Mouse (Mus musculus) MEL (cell line): ENCODE data around the gene Mxra7. TPM values are rescaled to one million over a fixed set of nuclear protein-coding genes. Genes with fewer than 3 reads are reported as not detected.

Experiments used
- DNase-seq: peaks from one replicate; pipeline ENCODE4 v3.0.0; 2011; ENCODE audit warnings: low read depth, low spot score
- H3K27ac ChIP-seq: 2 replicates; pipeline ENCODE4 v1.5.1; 2012; ENCODE audit warnings: low read depth, mild to moderate bottlenecking, control low read depth, low read length, moderate library complexity; ENCODE audit not compliant: control insufficient read depth
- H3K27me3 ChIP-seq, 2 experiments: fragments of 150-350 bp in 1 of 2; sonication (generic) in 1 of 2; 2 replicates each; pipeline ENCODE4 v1.6.1; 2012; ENCODE audit warnings: low read length in 2 of 2, mild to moderate bottlenecking in 2 of 2, improper control_type of control experiment in 1 of 2, moderate library complexity in 1 of 2; ENCODE audit not compliant: insufficient read depth in 2 of 2, control insufficient read depth in 1 of 2
- H3K36me3 ChIP-seq, 2 experiments: 2 replicates each; pipeline ENCODE4 v1.6.1; 2012 to 2014; ENCODE audit warnings: low read length in 2 of 2, improper control_type of control experiment in 1 of 2, inconsistent platforms in 1 of 2, mild to moderate bottlenecking in 1 of 2; ENCODE audit not compliant: insufficient read depth in 2 of 2, control insufficient read depth in 1 of 2
- H3K4me1 ChIP-seq, 2 experiments: fragments of 150-350 bp in 1 of 2; sonication (generic) in 1 of 2; 2 replicates each; pipeline ENCODE4 v1.6.1; 2012; ENCODE audit warnings: low read length in 2 of 2, improper control_type of control experiment in 1 of 2, mild to moderate bottlenecking in 1 of 2; ENCODE audit not compliant: insufficient read depth in 2 of 2, control insufficient read depth in 1 of 2
- H3K4me3 ChIP-seq, 2 experiments: fragments of 150-350 bp in 1 of 2; sonication (generic) in 1 of 2; 2 replicates each; pipeline ENCODE4 v1.5.1; 2012; ENCODE audit warnings: low read depth in 2 of 2, low read length in 2 of 2, mild to moderate bottlenecking in 2 of 2, moderate library complexity in 2 of 2, control low read depth in 1 of 2, improper control_type of control experiment in 1 of 2; ENCODE audit not compliant: control insufficient read depth in 1 of 2, insufficient read depth in 1 of 2
- H3K79me2 ChIP-seq: 2 replicates; pipeline ENCODE4 v1.6.1; 2012; ENCODE audit warnings: mild to moderate bottlenecking, low read length, moderate library complexity; ENCODE audit not compliant: control insufficient read depth, poor library complexity, insufficient read depth
- H3K9ac ChIP-seq: 2 replicates; pipeline ENCODE4 v1.6.1; 2012; ENCODE audit warnings: low read depth, mild to moderate bottlenecking, control low read depth, low read length, moderate library complexity; ENCODE audit not compliant: control insufficient read depth, poor library complexity, severe bottlenecking
- H3K9me3 ChIP-seq: fragments of 150-350 bp; sonication (generic); replicated peaks from 2 replicates; pipeline ENCODE4 v1.6.1; 2012; ENCODE audit warnings: mild to moderate bottlenecking, low read length, improper control_type of control experiment, moderate library complexity; ENCODE audit not compliant: insufficient read depth
- BHLHE40 ChIP-seq: IDR thresholded peaks from 2 replicates; pipeline ENCODE4 v1.6.1; 2012; ENCODE audit warnings: low read depth, mild to moderate bottlenecking, inconsistent platforms, low read length, improper control_type of control experiment, borderline replicate concordance
- CHD1 ChIP-seq: IDR thresholded peaks from 2 replicates; pipeline ENCODE4 v1.6.1; 2012; ENCODE audit warnings: low read depth, mild to moderate bottlenecking, inconsistent platforms, low read length, improper control_type of control experiment
- CHD2 ChIP-seq: IDR thresholded peaks from 2 replicates; pipeline ENCODE4 v1.6.1; 2011; ENCODE audit warnings: low read length, improper control_type of control experiment
- CTCF ChIP-seq, 3 experiments: IDR thresholded peaks in 2 of 3; conservative IDR thresholded peaks in 1 of 3; 2 replicates each; pipeline ENCODE4 v1.5.1; 2011 to 2012; ENCODE audit warnings: low read length in 3 of 3, low read depth in 2 of 3, mild to moderate bottlenecking in 2 of 3, improper control_type of control experiment in 1 of 3, inconsistent platforms in 1 of 3, mixed read lengths in 1 of 3, moderate library complexity in 1 of 3; ENCODE audit not compliant: control insufficient read depth in 1 of 3, insufficient read depth in 1 of 3, poor library complexity in 1 of 3, severe bottlenecking in 1 of 3
- E2F4 ChIP-seq: IDR thresholded peaks from 2 replicates; pipeline ENCODE4 v1.6.1; 2011; ENCODE audit warnings: low read depth, low read length, improper control_type of control experiment, borderline replicate concordance
- EP300 ChIP-seq, 2 experiments: IDR thresholded peaks; 2 replicates each; pipeline ENCODE4 v1.6.1; 2011; ENCODE audit warnings: improper control_type of control experiment in 2 of 2, low read length in 2 of 2, low read depth in 1 of 2, mild to moderate bottlenecking in 1 of 2
- ETS1 ChIP-seq: IDR thresholded peaks from 2 replicates; pipeline ENCODE4 v1.6.1; 2012; ENCODE audit warnings: low read depth, mild to moderate bottlenecking, inconsistent platforms, low read length, improper control_type of control experiment, moderate library complexity
- GABPA ChIP-seq: IDR thresholded peaks from 2 replicates; pipeline ENCODE4 v1.6.1; 2012; ENCODE audit warnings: low read depth, mild to moderate bottlenecking, inconsistent platforms, low read length, improper control_type of control experiment, moderate library complexity
- HCFC1 ChIP-seq: IDR thresholded peaks from 2 replicates; pipeline ENCODE4 v1.6.1; 2012; ENCODE audit warnings: low read depth, mild to moderate bottlenecking, inconsistent platforms, low read length, improper control_type of control experiment, moderate library complexity
- JUND ChIP-seq: IDR thresholded peaks from 2 replicates; pipeline ENCODE4 v1.6.1; 2011; ENCODE audit warnings: low read depth, mild to moderate bottlenecking, improper control_type of control experiment, low read length
- KAT2A ChIP-seq: conservative IDR thresholded peaks from 2 replicates; pipeline ENCODE4 v1.6.1; 2012; ENCODE audit warnings: low read depth, low read length, improper control_type of control experiment, inconsistent platforms
- MAFK ChIP-seq: IDR thresholded peaks from 2 replicates; pipeline ENCODE4 v1.6.1; 2011; ENCODE audit warnings: low read depth, mild to moderate bottlenecking, low read length, improper control_type of control experiment, borderline replicate concordance
- MAZ ChIP-seq: IDR thresholded peaks from 2 replicates; pipeline ENCODE4 v1.6.1; 2012; ENCODE audit warnings: low read depth, mild to moderate bottlenecking, inconsistent platforms, low read length, improper control_type of control experiment
- MXI1 ChIP-seq: IDR thresholded peaks from 2 replicates; pipeline ENCODE4 v1.6.1; 2011; ENCODE audit warnings: mild to moderate bottlenecking, low read depth, low read length, improper control_type of control experiment
- MYC ChIP-seq: IDR thresholded peaks from 2 replicates; pipeline ENCODE4 v1.6.1; 2011; ENCODE audit warnings: low read depth, mild to moderate bottlenecking, low read length, improper control_type of control experiment, moderate library complexity
- NRF1 ChIP-seq: IDR thresholded peaks from 2 replicates; pipeline ENCODE4 v1.6.1; 2014; ENCODE audit warnings: low read depth, mild to moderate bottlenecking, inconsistent platforms, low read length, improper control_type of control experiment, moderate library complexity; ENCODE audit not compliant: poor library complexity, insufficient read depth, severe bottlenecking
- POLR2A ChIP-seq, 2 experiments: IDR thresholded peaks; 2 replicates each; pipeline ENCODE4 v1.6.1; 2011 to 2012; ENCODE audit warnings: low read length in 2 of 2, mild to moderate bottlenecking in 2 of 2, control low read depth in 1 of 2, improper control_type of control experiment in 1 of 2, low read depth in 1 of 2, moderate library complexity in 1 of 2; ENCODE audit not compliant: control insufficient read depth in 1 of 2, insufficient read depth in 1 of 2, poor library complexity in 1 of 2
- POLR2AphosphoS2 ChIP-seq: IDR thresholded peaks from 2 replicates; pipeline ENCODE4 v1.6.1; 2011; ENCODE audit warnings: low read length, improper control_type of control experiment
- RAD21 ChIP-seq: IDR thresholded peaks from 2 replicates; pipeline ENCODE4 v1.6.1; 2011; ENCODE audit warnings: mild to moderate bottlenecking, low read depth, low read length, improper control_type of control experiment
- SIN3A ChIP-seq: IDR thresholded peaks from 2 replicates; pipeline ENCODE4 v1.6.1; 2012; ENCODE audit warnings: low read length, improper control_type of control experiment, inconsistent platforms
- SMC3 ChIP-seq: IDR thresholded peaks from 2 replicates; pipeline ENCODE4 v1.6.1; 2011; ENCODE audit warnings: low read depth, low read length, improper control_type of control experiment
- TAL1 ChIP-seq: IDR thresholded peaks from 2 replicates; pipeline ENCODE4 v1.6.1; 2012; ENCODE audit warnings: mild to moderate bottlenecking, inconsistent platforms, low read length, moderate library complexity, mixed read lengths
- TBP ChIP-seq: IDR thresholded peaks from 2 replicates; pipeline ENCODE4 v1.8.0; 2011; ENCODE audit warnings: low read depth, low read length, improper control_type of control experiment
- TCF12 ChIP-seq: IDR thresholded peaks from 2 replicates; pipeline ENCODE4 v1.6.1; 2014; ENCODE audit warnings: low read depth, mild to moderate bottlenecking, inconsistent platforms, low read length, improper control_type of control experiment, moderate library complexity
- USF1 ChIP-seq: IDR thresholded peaks from 2 replicates; pipeline ENCODE4 v1.6.1; 2014; ENCODE audit warnings: low read depth, mild to moderate bottlenecking, inconsistent platforms, low read length, improper control_type of control experiment, moderate library complexity
- ZC3H11A ChIP-seq: IDR thresholded peaks from 2 replicates; pipeline ENCODE4 v1.6.1; 2012; ENCODE audit warnings: low read depth, mild to moderate bottlenecking, inconsistent platforms, low read length, improper control_type of control experiment
- ZKSCAN1 ChIP-seq: IDR thresholded peaks from 2 replicates; pipeline ENCODE4 v1.6.1; 2012; ENCODE audit warnings: low read depth, mild to moderate bottlenecking, inconsistent platforms, low read length, improper control_type of control experiment, moderate library complexity
- ZMIZ1 ChIP-seq: IDR thresholded peaks from 2 replicates; pipeline ENCODE4 v1.6.1; 2012; ENCODE audit warnings: low read depth, mild to moderate bottlenecking, inconsistent platforms, low read length, improper control_type of control experiment, moderate library complexity
- polyA plus RNA-seq, 2 experiments: library from polyadenylated mRNA; stranded (reverse) in 1 of 2; unstranded in 1 of 2; fragments of >175 nt in 1 of 2; fragments of >200 nt in 1 of 2; gene quantifications; 2 replicates each; pipeline versions ENCODE4 v1.2.1 to v1.2.4; 2012; ENCODE audit warnings: low replicate concordance in 2 of 2, low read depth in 1 of 2; ENCODE audit not compliant: insufficient read length in 2 of 2, insufficient read depth in 1 of 2, missing spikeins in 1 of 2
- total RNA-seq: library from RNA; depleted of rRNA; stranded (reverse); fragments of 300-350 nt; gene quantifications from 2 replicates; pipeline ENCODE4 v1.2.3, GENCODE M21; 2012

Gene Mxra7
- total and polyA plus RNA-seq, 3 experiments = 2.7 to 9.3 TPM; not detected in 1

GRCm38 (mm10) chr11:116851576-116852290, 23.9 kb upstream of the Mxra7 start:
- no peaks in the 10 kb centered on the region for H3K9me3 ChIP-seq
- peak overlapping the region; percentile 91 to 100 for H3K4me3 ChIP-seq
- peak; percentile 75 for DNase-seq
- TF ChIP-seq MAZ = 0 out of 2 replicates have a peak, but pooled peaks have one; percentile 2
- peak; percentile 20; the same call in 1 of the 2 replicates for TF ChIP-seq CHD1
- TF ChIP-seq TAL1 = no peak
- no peak for TF ChIP-seq EP300 (IDR thresholded peaks at IDR 0.05; ENCODE audit: low read depth in 1 of 2, low read length in 2 of 2)
- no peak for TF ChIP-seq SMC3
- TF ChIP-seq TBP = 0 out of 2 replicates have a peak, but pooled peaks have one; percentile 12
- peak in 1 of 2 experiments; percentile 26; a peak in 1 of 4 replicates for TF ChIP-seq POLR2A (IDR thresholded peaks at IDR 0.05; ENCODE audit: control insufficient read depth in 1 of 2, insufficient read depth in 1 of 2, low read depth in 1 of 2, low read length in 2 of 2, poor library complexity in 1 of 2)
- TF ChIP-seq SIN3A = peak; percentile 25
- TF ChIP-seq MYC = 0 out of 2 replicates have a peak, but pooled peaks have one; percentile 10
- TF ChIP-seq ZC3H11A = no peak
- no peak for TF ChIP-seq BHLHE40
- H3K36me3 ChIP-seq = peaks cover 21 to 40% of the 10 kb centered on the region in 2 experiments
- H3K27me3 ChIP-seq = no peaks in the 10 kb centered on the region
- peaks cover 51% of the 10 kb centered on the region for H3K79me2 ChIP-seq
- peak overlapping the region; percentile 75 for H3K27ac ChIP-seq
- peaks cover 6 to 11% of the 10 kb centered on the region in 2 experiments for H3K4me1 ChIP-seq
- H3K9ac ChIP-seq = peak overlapping the region; percentile 100

GRCm38 (mm10) chr11:116850833-116851477, 23.1 kb upstream of the Mxra7 start:
- H3K4me1 ChIP-seq = peaks cover 5 to 16% of the 10 kb centered on the region in 2 experiments
- DNase-seq = peak; percentile 70
- H3K4me3 ChIP-seq = peak overlapping the region; percentile 91 to 100
- H3K9me3 ChIP-seq = no peaks in the 10 kb centered on the region
- H3K27ac ChIP-seq = peak overlapping the region; percentile 75
- peaks cover 21 to 44% of the 10 kb centered on the region in 2 experiments for H3K36me3 ChIP-seq
- no peaks in the 10 kb centered on the region for H3K27me3 ChIP-seq
- peaks cover 57% of the 10 kb centered on the region for H3K79me2 ChIP-seq
- H3K9ac ChIP-seq = peak overlapping the region; percentile 100
- TF ChIP-seq ZMIZ1 = peak; percentile 71; the same call in 1 of the 2 replicates
- no peak for TF ChIP-seq E2F4
- TF ChIP-seq POLR2A (IDR thresholded peaks at IDR 0.05; ENCODE audit: control insufficient read depth in 1 of 2, insufficient read depth in 1 of 2, low read depth in 1 of 2, low read length in 2 of 2, poor library complexity in 1 of 2) = peak in 1 of 2 experiments; percentile 38; a peak in 2 of 4 replicates
- no peak for TF ChIP-seq MAFK
- no peak for TF ChIP-seq TCF12
- peak; percentile 29; the same call in 1 of the 2 replicates for TF ChIP-seq KAT2A
- TF ChIP-seq JUND = no peak
- TF ChIP-seq NRF1 = no peak
- no peak for TF ChIP-seq GABPA
- no peak; the same call in 1 of the 2 replicates for TF ChIP-seq SMC3
- no peak for TF ChIP-seq ZKSCAN1
- TF ChIP-seq RAD21 = no peak
- no peak; the same call in 1 of the 2 replicates for TF ChIP-seq HCFC1
- TF ChIP-seq CHD2 = no peak
- TF ChIP-seq BHLHE40 = no peak
- peak; percentile 55; the same call in 1 of the 2 replicates for TF ChIP-seq ETS1
- peak; percentile 88; the same call in 1 of the 2 replicates for TF ChIP-seq MXI1
- TF ChIP-seq USF1 = no peak
- no peak for TF ChIP-seq POLR2AphosphoS2
- TF ChIP-seq CTCF (IDR thresholded peaks at IDR 0.05 in 2 of 3, conservative IDR thresholded peaks at IDR 0.05 in 1 of 3; ENCODE audit: control insufficient read depth in 1 of 3, insufficient read depth in 1 of 3, low read depth in 2 of 3, low read length in 3 of 3, poor library complexity in 1 of 3, severe bottlenecking in 1 of 3) = no peak
